Mouse (Mus musculus) central nervous system, embryonic 11.5 days (tissue): ENCODE results near the gene Olfr1115. TPM values are rescaled to one million over a fixed set of nuclear protein-coding genes. Genes with fewer than 3 reads are reported as not detected.

Source experiments
- polyA plus RNA-seq: library from polyadenylated mRNA; depleted of rRNA; stranded (reverse); fragments of >200 nt; gene quantifications from 2 replicates; pipeline ENCODE4 v1.2.3, GENCODE M21; 2012; rRNA removed

The Olfr1115 gene
- polyA plus RNA-seq = not detected in 2 replicates

DNA sequence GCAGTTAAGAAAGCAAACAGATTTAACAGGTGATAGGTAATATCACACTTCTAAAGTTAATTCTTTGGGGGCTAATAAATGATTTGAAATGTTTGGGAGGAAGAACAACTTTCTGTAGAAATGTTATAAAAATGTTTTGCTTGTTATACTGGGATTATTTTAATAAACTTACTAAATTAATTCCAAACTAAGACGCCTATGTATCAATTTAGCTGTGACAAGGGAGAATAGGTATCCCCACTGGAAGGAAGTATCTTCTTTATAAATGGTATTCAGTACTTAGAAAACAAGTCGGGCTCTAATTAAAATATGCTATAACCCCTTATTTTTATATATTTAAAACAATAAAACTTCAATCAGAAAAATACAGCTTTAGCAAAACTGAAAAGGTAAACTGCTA is at the start of gene Olfr1115:
Gene Olfr1115, plus strand, starts transcription at position 301 of the 400 bp plus-strand sequence.

DNA sequence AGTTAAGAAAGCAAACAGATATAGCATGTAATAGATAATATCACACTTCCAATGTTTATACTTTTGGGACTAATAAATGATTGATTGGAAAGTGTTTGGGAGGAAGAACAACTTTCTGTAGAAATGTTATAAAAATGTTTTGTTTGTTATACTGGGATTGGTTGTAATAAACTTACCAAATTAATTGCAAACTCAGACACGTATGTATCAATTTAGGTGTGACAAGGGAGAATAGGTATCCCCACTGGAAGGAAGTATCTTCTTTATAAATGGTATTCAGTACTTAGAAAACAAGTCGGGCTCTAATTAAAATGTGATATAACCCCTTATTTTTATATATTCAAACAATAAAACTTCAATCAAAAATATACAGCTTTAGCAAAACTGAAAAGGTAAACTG is 39.1 kb upstream of the Olfr1115 start, which contains the start of gene Olfr1113:
Gene Olfr1113, plus strand, starts transcription at position 301 of the 400 bp plus-strand sequence.

DNA sequence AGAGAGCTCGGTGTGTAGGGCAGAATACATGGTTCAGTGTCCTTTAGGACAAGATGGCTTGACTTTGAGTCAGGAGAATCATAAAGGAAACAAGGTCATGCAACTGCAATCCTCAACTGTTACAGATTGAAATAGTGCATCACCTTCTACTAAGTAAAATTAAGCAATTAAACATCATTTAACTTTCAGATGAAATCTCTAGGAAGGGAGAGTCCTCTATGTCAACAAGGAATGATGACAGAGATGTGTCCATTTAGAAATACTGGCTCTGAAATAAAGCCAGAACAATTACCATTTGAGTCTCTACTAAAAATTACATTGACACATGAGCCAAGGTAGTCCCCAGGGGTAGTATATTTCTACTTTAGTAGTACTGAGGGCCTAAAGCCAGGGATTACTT is 19.4 kb downstream of the Olfr1115 start, which contains the start of gene Olfr1116:
Gene Olfr1116, plus strand, starts transcription at position 301 of the 400 bp plus-strand sequence.

Other genes starting within 250 kb of the Olfr1115 start
- gene Olfr1102, start 249.6 kb upstream of the Olfr1115 start, polyA plus RNA-seq = not detected in 2 replicates
- not detected in 2 replicates for gene Olfr1104, start 220.9 kb upstream of the Olfr1115 start, polyA plus RNA-seq
- gene Olfr1105, start 211.5 kb upstream of the Olfr1115 start, polyA plus RNA-seq = not detected in 2 replicates
- gene Olfr1106, start 195.7 kb upstream of the Olfr1115 start, polyA plus RNA-seq = not detected in 2 replicates
- not detected in 2 replicates for gene Olfr1107, start 172.2 kb upstream of the Olfr1115 start, polyA plus RNA-seq
- gene Olfr1109, start 152.0 kb upstream of the Olfr1115 start, polyA plus RNA-seq = not detected in 2 replicates
- gene Olfr259, start 133.4 kb upstream of the Olfr1115 start, polyA plus RNA-seq = not detected in 2 replicates
- not detected in 2 replicates for gene Olfr1110, start 107.7 kb upstream of the Olfr1115 start, polyA plus RNA-seq
- not detected in 2 replicates for gene Olfr1111, start 95.4 kb upstream of the Olfr1115 start, polyA plus RNA-seq
- gene Olfr1112, start 60.2 kb upstream of the Olfr1115 start, polyA plus RNA-seq = not detected in 2 replicates
- not detected in 2 replicates for gene Olfr1113, start 39.0 kb upstream of the Olfr1115 start, polyA plus RNA-seq
- not detected in 2 replicates for gene Olfr1116, start 19.5 kb downstream of the Olfr1115 start, polyA plus RNA-seq
- not detected in 2 replicates for gene Olfr1118, start 59.6 kb downstream of the Olfr1115 start, polyA plus RNA-seq
- gene Olfr1120, start 106.8 kb downstream of the Olfr1115 start, polyA plus RNA-seq = not detected in 2 replicates
- not detected in 2 replicates for gene Olfr1121, start 121.9 kb downstream of the Olfr1115 start, polyA plus RNA-seq
- not detected in 2 replicates for gene Olfr1122, start 137.8 kb downstream of the Olfr1115 start, polyA plus RNA-seq
- gene Olfr1123, start 168.6 kb downstream of the Olfr1115 start, polyA plus RNA-seq = not detected in 2 replicates
- gene Olfr1124, start 182.3 kb downstream of the Olfr1115 start, polyA plus RNA-seq = not detected in 2 replicates
- gene Olfr1126, start 205.9 kb downstream of the Olfr1115 start, polyA plus RNA-seq = not detected in 2 replicates
- gene Pramel7, start 249.1 kb downstream of the Olfr1115 start, polyA plus RNA-seq = not detected in 2 replicates